Mouse (Mus musculus) midbrain, embryonic 12.5 days (tissue): Measurements from ENCODE around the gene Meiob. TPM values are rescaled to one million over a fixed set of nuclear protein-coding genes. Genes with fewer than 3 reads are reported as not detected.

Experiments used
- ATAC-seq: fragments of 200-750 bp; cut with Nextera tagmentation; 2 replicates; pipeline ENCODE4 v1.8.0; 2017; ENCODE audit warnings: low read depth, moderate TSS enrichment, moderate library complexity; ENCODE audit not compliant: low FRiP score
- H3K27ac ChIP-seq: fragments of 300-500 bp; sonication (generic); replicated peaks from 2 replicates; pipeline ENCODE4 v1.5.1; 2016; ENCODE audit warnings: mild to moderate bottlenecking
- H3K27me3 ChIP-seq: fragments of 300-500 bp; sonication (generic); 2 replicates; pipeline ENCODE4 v1.6.1; 2016; ENCODE audit warnings: mild to moderate bottlenecking
- H3K36me3 ChIP-seq: fragments of 300-500 bp; sonication (generic); 2 replicates; pipeline ENCODE4 v1.6.1; 2016
- H3K4me1 ChIP-seq: fragments of 300-500 bp; sonication (generic); 2 replicates; pipeline ENCODE4 v1.6.1; 2016
- H3K4me2 ChIP-seq: fragments of 300-500 bp; sonication (generic); replicated peaks from 2 replicates; pipeline ENCODE4 v1.6.1; 2016; ENCODE audit warnings: mild to moderate bottlenecking, moderate library complexity
- H3K4me3 ChIP-seq: fragments of 300-500 bp; sonication (generic); 2 replicates; pipeline ENCODE4 v1.5.1; 2016; ENCODE audit warnings: mild to moderate bottlenecking
- H3K9ac ChIP-seq: fragments of 300-500 bp; sonication (generic); replicated peaks from 2 replicates; pipeline ENCODE4 v1.6.1; 2016; ENCODE audit warnings: mild to moderate bottlenecking, moderate library complexity
- H3K9me3 ChIP-seq: fragments of 300-500 bp; sonication (generic); 2 replicates; pipeline ENCODE4 v1.6.1; 2016; ENCODE audit warnings: mild to moderate bottlenecking
- WGBS: fragments of 180-500 bp; shearing (Covaris S2); methylation state at CpG from one replicate; pipeline ENCODE4 v1.1.7; 2016; 5-methylcytosine and 5-hydroxymethylcytosine counted together
- polyA plus RNA-seq: library from polyadenylated mRNA; unstranded; fragments of >200 nt; fragmentation: Nextera tagmentation; extraction: Ambion mirVana; gene quantifications from 2 replicates; pipeline ENCODE4 v1.2.1, GENCODE M21; 2016

Meiob gene
- polyA plus RNA-seq, 1 experiment from 2014 or later = not detected

DNA sequence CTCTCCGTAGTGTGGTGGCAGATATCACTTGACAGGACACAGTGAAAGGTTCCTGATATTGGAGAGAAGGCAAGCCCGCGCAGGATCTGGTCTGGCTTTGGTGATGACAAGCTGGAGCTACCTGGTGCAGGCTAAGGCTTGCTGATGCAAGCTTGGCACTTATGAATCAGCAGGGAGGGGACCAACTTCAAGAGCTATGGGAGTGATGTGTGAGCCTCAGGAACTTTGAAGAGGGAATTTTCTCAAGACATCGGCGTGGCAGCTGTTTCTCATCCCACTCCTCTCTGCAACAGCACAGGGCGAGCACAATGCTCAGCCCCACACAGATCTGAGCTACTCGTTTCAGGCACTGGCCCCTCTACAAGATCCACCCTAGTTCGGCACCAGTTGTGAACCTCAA is 35.8 kb downstream of the Meiob start, which contains the start of gene Hagh:
Hagh (plus strand) TSS at position 302 of the 400 bp plus-strand sequence.
- 76% methylated on average over 8 of the region's 8 CpGs for WGBS
- no peak within 1 kb of the TSS for H3K4me3 ChIP-seq

DNA sequence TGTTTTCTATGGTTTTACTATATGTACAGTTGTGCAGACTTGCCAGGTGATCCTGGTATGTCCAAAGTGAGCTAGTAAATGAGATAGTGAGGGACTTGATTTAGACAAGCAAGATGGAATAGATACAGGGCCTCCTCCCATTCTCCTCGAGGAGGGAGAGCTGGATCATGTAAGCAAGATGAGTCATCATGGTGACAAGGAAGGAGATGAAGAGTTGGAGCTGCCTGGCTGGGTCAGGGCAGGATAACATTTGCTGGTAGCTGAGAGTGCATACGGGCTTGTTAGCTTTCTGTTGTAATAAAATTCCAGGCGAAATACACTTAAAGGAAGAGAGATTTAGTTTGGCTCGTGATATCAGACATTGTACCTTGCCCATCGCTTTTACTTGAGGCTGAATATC is 36.3 kb downstream of the Meiob start:
- no peak for ATAC-seq
- WGBS = 56% methylated on average over 5 of the region's 5 CpGs

More for the DNA sequence above, 35.8 kb downstream of the Meiob start, which contains the start of gene Hagh:
- Histone ChIP-seq H3K4me1 (no peaks in the 10 kb centered on the region), H3K27me3 (0 out of 2 replicates have a peak, but pooled peaks cover 19% of the 10 kb centered on the region), H3K4me2 (no peak within 1 kb of the TSS), H3K9ac (no peak within 1 kb of the TSS), H3K27ac (no peak within 1 kb of the TSS), H3K36me3 (no peaks in the 10 kb centered on the region), H3K9me3 (no peaks in the 10 kb centered on the region)
- no peak for ATAC-seq

DNA sequence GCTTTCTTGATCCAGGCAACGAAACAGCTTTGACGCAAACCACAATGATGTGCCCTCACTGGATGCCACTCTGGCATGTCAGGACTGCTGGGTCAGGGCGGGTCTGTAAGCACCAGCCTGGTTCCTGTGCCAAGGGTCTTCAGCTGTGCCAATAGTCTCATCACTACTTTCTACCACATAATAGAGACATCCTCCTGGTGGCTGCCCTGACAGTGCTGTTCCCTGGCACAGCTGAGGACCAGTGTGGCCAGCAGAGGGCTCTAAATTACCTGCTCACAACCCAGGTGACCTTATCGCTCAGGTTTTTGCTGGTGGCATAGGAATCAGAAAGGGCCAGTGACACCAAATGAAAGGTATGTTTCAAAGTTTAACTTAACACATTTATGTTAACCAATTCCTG is 37.0 kb downstream of the Meiob start:
- Histone ChIP-seq H3K4me2 (no peak overlapping the region), H3K9me3 (no peaks in the 10 kb centered on the region), H3K27ac (no peak overlapping the region), H3K36me3 (no peaks in the 10 kb centered on the region), H3K4me1 (no peaks in the 10 kb centered on the region), H3K27me3 (0 out of 2 replicates have a peak, but pooled peaks cover 19% of the 10 kb centered on the region), H3K9ac (no peak overlapping the region), H3K4me3 (no peak overlapping the region)
- ATAC-seq = no peak
- 50% methylated on average over 4 of the region's 4 CpGs for WGBS

More for the DNA sequence above, 36.3 kb downstream of the Meiob start:
- Histone ChIP-seq H3K4me2 (no peak overlapping the region), H3K27ac (no peak overlapping the region), H3K27me3 (0 out of 2 replicates have a peak, but pooled peaks cover 19% of the 10 kb centered on the region), H3K4me3 (no peak overlapping the region), H3K4me1 (no peaks in the 10 kb centered on the region), H3K36me3 (no peaks in the 10 kb centered on the region), H3K9me3 (no peaks in the 10 kb centered on the region), H3K9ac (no peak overlapping the region)

DNA sequence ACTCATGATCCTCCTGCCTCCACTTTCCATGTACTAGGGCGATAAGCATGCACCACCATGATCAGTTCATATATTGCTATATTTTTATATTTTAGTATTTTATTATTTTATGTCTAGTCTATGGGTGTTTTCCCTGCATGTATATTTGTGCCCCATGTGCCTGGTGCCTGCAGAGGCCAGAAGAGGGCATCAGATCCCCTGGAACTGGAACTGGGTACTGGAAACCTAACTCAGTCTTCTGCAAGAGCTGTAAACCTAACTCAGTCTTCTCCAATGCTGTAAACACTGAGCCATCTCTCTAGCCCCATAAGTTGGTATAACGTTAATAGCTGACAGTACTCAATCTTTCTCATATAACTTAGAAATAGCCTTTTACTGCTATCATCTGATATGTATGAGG is 38.5 kb downstream of the Meiob start:
- ATAC-seq = no peak
- Histone ChIP-seq H3K4me3 (no peak overlapping the region), H3K9me3 (no peaks in the 10 kb centered on the region), H3K27ac (no peak overlapping the region), H3K4me2 (no peak overlapping the region), H3K4me1 (no peaks in the 10 kb centered on the region), H3K27me3 (0 out of 2 replicates have a peak, but pooled peaks cover 18% of the 10 kb centered on the region), H3K9ac (no peak overlapping the region), H3K36me3 (no peaks in the 10 kb centered on the region)
- WGBS = 56% methylated on average over 2 of the region's 2 CpGs

DNA sequence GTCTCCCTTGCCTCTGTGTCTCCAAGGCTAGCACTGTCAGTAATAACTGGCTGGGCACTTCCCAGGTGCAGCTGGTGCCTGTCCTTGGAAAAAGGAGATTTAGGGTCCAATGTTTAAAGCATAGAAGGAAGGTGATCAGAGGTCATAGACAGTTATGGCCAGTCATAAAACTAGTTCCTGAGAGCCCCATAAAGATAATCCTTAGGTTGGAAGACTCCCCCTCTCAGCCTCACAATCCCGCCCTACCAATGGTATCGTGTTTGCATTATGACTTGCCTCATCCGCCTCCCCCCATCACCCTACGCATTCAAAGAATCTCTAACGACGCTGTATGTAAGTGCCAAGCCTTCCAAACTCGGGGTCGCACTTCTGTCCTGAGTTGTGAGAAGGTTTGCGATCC is 40.4 kb downstream of the Meiob start:
- whole genome bisulfite sequencing = 65% methylated on average over 9 of the region's 9 CpGs
- Histone ChIP-seq H3K4me1 (peaks cover 12% of the 10 kb centered on the region), H3K27me3 (0 out of 2 replicates have a peak, but pooled peaks cover 14% of the 10 kb centered on the region), H3K4me3 (no peak overlapping the region), H3K9me3 (no peaks in the 10 kb centered on the region), H3K4me2 (no peak overlapping the region), H3K27ac (no peak overlapping the region), H3K36me3 (no peaks in the 10 kb centered on the region), H3K9ac (no peak overlapping the region)
- ATAC-seq = no peak

DNA sequence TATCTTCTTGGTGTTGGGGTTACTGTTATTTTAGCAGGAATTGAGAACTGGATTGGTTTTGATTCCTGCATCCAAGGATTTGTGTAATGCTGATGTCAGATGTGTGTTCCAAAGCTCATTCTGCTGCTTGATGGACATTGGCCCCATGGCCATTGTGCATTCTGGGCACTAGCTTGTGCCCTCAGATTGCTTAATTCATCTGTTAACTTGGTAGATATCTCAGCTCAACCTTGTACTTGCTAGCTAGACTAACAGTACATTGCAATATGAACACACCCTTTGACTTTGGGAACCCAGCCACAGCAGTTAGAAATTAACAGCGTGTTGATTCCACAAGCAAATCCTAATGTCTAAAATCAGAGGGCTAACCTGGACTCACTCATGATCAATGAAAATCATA is 43.3 kb downstream of the Meiob start:
- H3K36me3 ChIP-seq = no peaks in the 10 kb centered on the region
- WGBS = 94% methylated on average over 1 of the region's 1 CpGs
- H3K9me3 ChIP-seq = no peaks in the 10 kb centered on the region
- H3K4me1 ChIP-seq = peaks cover 21% of the 10 kb centered on the region
- H3K4me2 ChIP-seq = no peak overlapping the region
- H3K27me3 ChIP-seq = peaks cover 16% of the 10 kb centered on the region
- ATAC-seq = no peak
- H3K9ac ChIP-seq = no peak overlapping the region
- no peak overlapping the region for H3K4me3 ChIP-seq
- no peak overlapping the region for H3K27ac ChIP-seq

DNA sequence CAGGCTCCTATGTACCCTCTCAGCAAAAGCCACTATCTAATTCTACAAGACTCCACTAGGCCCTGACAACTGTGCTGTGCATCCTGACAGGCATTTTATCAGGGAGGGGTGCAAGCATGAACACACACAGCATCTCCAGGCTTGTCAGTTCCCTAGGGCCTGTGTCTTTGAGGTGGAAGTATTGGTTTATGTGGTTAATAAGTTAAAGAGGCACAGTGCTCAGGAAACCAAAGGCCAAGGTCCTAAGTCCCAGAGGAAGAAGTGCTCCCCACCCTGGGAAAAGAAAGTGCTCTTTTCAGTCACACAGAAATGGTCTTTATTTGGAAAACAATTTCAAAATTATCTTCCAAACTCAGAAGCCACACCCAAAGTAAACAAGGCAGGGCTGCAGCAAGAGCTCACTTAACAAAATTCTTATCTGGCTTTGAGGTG is 44.5 kb downstream of the Meiob start:
- no peak overlapping the region for H3K4me3 ChIP-seq

DNA sequence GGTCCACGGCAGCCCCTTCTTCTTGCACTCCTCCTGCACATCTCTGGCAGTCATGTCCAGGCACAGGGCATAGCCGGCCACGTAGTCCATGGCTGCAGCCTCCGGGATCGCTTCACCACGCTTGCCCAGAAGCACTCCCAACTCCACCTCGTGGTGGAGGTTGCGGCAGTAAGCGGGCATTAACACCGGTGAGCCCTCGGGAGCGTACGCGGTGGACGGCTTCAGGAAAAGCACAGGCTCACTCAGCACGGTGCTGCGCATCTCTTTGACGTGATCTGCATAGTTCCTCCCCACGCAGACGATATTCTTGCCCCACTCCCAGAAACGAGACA is 45.6 kb downstream of the Meiob start:
- peaks cover 7% of the 10 kb centered on the region for H3K36me3 ChIP-seq
- peak overlapping the region; percentile 78 for H3K4me3 ChIP-seq
- peaks cover 12% of the 10 kb centered on the region for H3K27me3 ChIP-seq
- peak; percentile 55 for ATAC-seq
- peak overlapping the region; percentile 94 for H3K4me2 ChIP-seq
- 0% methylated on average over 21 of the region's 21 CpGs for WGBS
- H3K9ac ChIP-seq = peak overlapping the region; percentile 67
- no peaks in the 10 kb centered on the region for H3K9me3 ChIP-seq
- H3K27ac ChIP-seq = peak overlapping the region; percentile 94
- peaks cover 21% of the 10 kb centered on the region for H3K4me1 ChIP-seq

More for the DNA sequence above, 44.5 kb downstream of the Meiob start:
- ATAC-seq = no peak
- peaks cover 16% of the 10 kb centered on the region for H3K27me3 ChIP-seq
- no peaks in the 10 kb centered on the region for H3K9me3 ChIP-seq
- H3K27ac ChIP-seq = no peak overlapping the region
- peaks cover 5% of the 10 kb centered on the region for H3K36me3 ChIP-seq
- H3K4me2 ChIP-seq = peak overlapping the region; percentile 94
- peaks cover 21% of the 10 kb centered on the region for H3K4me1 ChIP-seq
- no peak overlapping the region for H3K9ac ChIP-seq

DNA sequence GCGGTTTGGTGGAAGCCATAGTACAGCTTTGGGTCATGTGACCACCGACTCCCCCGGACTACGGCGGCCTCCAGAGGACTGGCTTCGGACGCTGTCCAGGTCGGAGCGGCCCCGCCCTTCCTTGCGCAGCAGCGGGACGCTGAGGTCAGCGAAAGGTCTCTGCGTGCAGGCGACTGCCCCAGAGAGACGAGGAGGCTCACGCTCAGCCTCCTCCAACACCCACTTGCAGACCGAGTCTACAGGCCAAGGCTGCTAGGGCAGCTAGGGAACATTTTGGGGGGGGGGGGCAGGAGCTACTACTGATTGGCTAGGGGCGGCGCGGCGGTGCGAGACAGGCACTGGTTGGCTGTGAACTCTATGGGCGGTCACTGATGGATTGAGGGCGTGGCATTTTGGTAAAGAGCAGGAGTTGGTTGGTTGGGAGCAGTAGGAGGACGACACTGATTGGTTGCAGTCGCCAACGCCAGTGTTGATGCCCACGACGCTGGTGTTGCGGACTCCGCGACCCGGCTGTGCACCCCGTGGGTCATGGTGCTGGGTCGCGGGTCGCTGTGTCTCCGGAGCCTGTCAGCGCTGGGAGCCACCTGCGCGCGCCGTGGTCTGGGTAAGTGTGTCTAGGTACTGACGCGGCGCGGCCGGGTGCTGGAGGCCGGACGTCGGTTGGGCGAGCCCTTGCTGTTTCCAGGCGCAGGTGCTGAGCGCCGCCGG is 46.1 kb downstream of the Meiob start, which contains the start of gene Fahd1:
Fahd1 (minus strand) TSS at position 300 of the 708 bp plus-strand sequence.
- peak within 1 kb of the TSS; percentile 94 for H3K4me2 ChIP-seq
- peaks cover 7% of the 10 kb centered on the region for H3K36me3 ChIP-seq
- peak; percentile 100 for ATAC-seq
- H3K27ac ChIP-seq = peak within 1 kb of the TSS; percentile 94
- no peaks in the 10 kb centered on the region for H3K9me3 ChIP-seq
- H3K27me3 ChIP-seq = peaks cover 12% of the 10 kb centered on the region
- H3K4me1 ChIP-seq = peaks cover 21% of the 10 kb centered on the region
- H3K4me3 ChIP-seq = peak within 1 kb of the TSS; percentile 78
- 0% methylated on average over 58 of the region's 58 CpGs for WGBS
- H3K9ac ChIP-seq = peak within 1 kb of the TSS; percentile 75

DNA sequence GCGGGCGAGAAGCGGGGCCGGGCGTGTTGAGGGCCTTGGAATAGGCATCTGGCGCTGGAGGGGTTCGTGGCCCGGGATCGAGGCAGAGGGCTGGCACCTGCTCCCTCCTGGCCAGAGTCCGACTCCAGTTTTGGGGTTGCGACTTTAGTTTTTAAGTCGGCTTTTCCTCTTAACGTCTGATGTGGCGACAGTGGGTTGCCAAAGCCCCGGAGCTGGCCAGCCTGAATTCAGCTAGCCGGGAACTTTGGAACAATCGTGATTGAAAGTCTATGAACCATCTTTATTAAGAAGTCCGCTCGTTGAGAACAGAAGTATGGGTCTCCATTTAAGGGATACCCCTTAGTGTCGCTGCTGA is 46.7 kb downstream of the Meiob start:
- no peak for ATAC-seq
- H3K27ac ChIP-seq = peak overlapping the region; percentile 94; the same call in 1 of the 2 replicates
- WGBS = 1% methylated on average over 20 of the region's 20 CpGs

DNA sequence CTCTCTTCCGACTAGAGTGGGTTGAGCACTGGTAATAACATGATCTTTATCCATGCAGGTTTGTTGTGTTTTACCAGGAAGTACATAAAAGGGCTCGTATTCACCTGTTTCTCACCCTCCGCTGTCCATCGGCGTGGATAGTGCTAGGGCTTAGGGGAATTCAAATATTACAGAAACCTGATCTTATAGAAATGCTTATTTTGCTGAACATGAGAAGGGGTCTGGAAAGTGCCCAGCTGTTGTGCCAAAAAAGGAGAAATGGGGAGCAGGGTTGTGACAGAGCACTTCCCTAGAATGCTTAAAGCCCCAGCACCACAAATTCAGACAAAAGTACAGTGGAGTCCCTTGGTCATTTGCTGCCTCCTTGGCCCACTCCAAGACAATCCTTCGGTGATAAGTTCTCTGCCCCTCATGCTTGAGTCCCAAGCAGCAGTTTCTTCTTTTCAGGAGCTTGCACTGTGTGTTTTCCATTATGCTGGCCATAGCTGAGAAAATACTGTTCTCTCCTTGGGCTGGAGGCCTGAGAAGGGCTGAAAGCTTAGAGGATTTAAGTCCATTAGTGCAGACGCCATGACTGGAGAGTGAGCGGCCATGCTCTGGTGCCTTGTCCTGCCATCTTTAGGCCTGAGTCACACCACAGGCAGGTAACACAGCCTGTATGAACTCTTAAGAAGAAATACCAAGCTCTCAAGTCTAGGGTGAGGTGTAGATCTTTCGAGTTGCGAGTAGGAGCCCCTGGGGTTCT is 47.5 kb downstream of the Meiob start:
- H3K9ac ChIP-seq = peak overlapping the region; percentile 75
- no peak overlapping the region for H3K27ac ChIP-seq
- no peaks in the 10 kb centered on the region for H3K9me3 ChIP-seq
- peak overlapping the region; percentile 94 for H3K4me2 ChIP-seq
- peaks cover 21% of the 10 kb centered on the region for H3K4me1 ChIP-seq
- WGBS = 78% methylated on average over 10 of the region's 10 CpGs
- peaks cover 12% of the 10 kb centered on the region for H3K27me3 ChIP-seq
- no peak for ATAC-seq
- H3K4me3 ChIP-seq = peak overlapping the region; percentile 78
- H3K36me3 ChIP-seq = peaks cover 14% of the 10 kb centered on the region

More for the DNA sequence above, 46.7 kb downstream of the Meiob start:
- Histone ChIP-seq H3K4me2 (peak overlapping the region; percentile 94), H3K36me3 (peaks cover 10% of the 10 kb centered on the region), H3K9ac (peak overlapping the region; percentile 75), H3K4me3 (peak overlapping the region; percentile 78), H3K9me3 (no peaks in the 10 kb centered on the region), H3K4me1 (peaks cover 21% of the 10 kb centered on the region), H3K27me3 (peaks cover 12% of the 10 kb centered on the region)

DNA sequence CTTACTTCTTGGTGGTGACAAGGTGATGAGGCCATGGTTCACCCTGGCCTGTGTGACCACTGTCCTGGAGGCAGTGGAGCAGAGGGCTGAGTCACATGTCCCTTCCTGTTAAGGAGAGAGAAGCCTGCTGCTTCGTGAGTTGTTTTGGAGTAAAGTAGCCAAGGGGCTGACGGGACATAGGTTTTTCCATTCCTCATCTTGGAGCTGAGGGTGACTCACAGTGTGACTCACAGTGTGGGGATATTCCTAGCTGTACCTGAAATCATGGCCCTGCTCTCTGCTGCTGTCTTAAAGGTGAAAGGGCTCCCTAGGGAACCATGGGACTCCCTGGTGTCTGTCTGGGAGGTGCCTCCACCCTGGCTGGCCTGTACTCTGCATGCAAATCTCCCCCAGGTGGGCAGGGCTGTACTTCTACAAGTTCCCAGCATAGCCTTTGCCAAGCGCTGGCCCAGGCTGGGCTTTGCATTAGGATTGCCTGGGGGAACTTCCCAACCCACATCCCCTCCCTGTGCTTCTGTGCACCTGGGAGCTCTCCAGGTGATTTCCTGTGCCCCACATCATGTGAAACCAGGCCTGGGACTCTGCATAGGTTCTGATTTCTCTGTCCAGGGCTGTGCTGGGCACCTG is 51.9 kb downstream of the Meiob start:
- H3K36me3 ChIP-seq = peaks cover 27% of the 10 kb centered on the region
- ATAC-seq = no peak
- WGBS = 86% methylated on average over 3 of the region's 3 CpGs
- peaks cover 9% of the 10 kb centered on the region for H3K27me3 ChIP-seq
- no peaks in the 10 kb centered on the region for H3K9me3 ChIP-seq
- no peak overlapping the region for H3K4me2 ChIP-seq
- no peak overlapping the region for H3K4me3 ChIP-seq
- no peak overlapping the region for H3K9ac ChIP-seq
- H3K4me1 ChIP-seq = peaks cover 6% of the 10 kb centered on the region
- H3K27ac ChIP-seq = no peak overlapping the region
